Mouse (Mus musculus): ENCODE measurements around the gene Tcl1b2.

GRCm38 (mm10) chr12:105145714-105146113 lies at the start of gene Tcl1b2:
- no peak for TF ChIP-seq CTCF (IDR thresholded peaks at IDR 0.05; ENCODE audit: low read depth, low read length)
- no peak for TF ChIP-seq GATA1 (IDR thresholded peaks at IDR 0.05; ENCODE audit: borderline replicate concordance, low read length)
- no peak for TF ChIP-seq TAL1 (conservative IDR thresholded peaks at IDR 0.05; ENCODE audit: low read depth, low read length)

Data from G1E (cell line).